Mouse (Mus musculus): ENCODE measurements around the gene Calhm1.
"Not testable (repeated sequence)": the region's sequence is repeated elsewhere in the genome, so short reads cannot be mapped to it uniquely, and the experiment has no call there.

Gene Calhm1

DNA sequence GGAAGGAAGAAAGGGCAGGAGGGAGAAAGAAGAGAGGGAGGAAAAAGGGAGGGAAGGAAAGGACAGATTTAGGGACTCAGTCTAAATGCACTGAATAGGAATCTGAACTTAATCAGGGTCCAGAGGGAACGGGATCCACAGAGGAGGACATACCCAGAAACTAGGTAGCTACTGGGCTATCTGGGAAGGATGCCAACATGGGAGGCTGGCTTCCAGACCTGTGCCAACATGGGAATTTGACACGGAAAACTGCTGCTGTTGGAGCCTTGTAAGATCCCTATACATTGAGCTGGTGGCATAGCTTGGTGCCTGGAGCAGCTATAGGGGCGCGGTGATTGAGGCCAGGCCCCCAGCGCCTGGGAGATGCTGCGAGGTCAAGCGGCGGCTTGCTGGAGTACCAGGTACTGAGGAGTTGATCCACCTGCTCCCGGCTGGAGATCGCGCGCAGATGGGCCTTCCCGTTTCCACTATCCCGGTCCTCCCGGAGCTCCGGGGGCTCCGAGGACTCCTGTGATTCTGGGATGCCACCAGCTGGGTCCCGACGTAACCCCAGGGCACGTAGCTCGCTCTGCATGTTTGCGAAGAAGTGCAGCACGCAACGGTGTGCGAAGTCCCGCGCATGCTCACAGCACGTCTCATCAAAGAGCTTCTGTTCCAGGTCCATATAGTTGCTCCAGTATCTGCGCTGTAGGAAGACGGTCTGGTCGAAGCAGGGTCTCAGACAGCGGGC is 7.4 kb upstream of the Calhm1 start:
- DNase-seq: no peak

DNA sequence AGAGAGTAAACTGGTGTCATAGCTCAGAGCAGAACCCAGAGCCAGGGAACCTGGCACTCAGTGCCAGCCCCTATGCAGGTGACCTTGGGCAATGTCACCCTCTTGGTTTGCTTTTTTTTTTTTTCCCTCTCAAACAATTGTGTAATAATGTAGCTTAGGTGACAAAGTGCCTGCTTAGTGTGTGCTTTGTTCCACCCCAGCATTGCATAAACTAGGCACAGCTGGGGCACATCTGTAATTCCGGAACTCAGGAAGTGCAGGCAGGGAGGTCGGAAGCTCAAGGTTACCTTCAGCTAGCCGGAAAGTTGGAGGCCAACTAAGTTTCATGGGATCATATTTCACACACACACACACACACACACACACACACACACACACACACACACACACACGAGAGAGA is 5.8 kb upstream of the Calhm1 start:
- DNase-seq: no peak

DNA sequence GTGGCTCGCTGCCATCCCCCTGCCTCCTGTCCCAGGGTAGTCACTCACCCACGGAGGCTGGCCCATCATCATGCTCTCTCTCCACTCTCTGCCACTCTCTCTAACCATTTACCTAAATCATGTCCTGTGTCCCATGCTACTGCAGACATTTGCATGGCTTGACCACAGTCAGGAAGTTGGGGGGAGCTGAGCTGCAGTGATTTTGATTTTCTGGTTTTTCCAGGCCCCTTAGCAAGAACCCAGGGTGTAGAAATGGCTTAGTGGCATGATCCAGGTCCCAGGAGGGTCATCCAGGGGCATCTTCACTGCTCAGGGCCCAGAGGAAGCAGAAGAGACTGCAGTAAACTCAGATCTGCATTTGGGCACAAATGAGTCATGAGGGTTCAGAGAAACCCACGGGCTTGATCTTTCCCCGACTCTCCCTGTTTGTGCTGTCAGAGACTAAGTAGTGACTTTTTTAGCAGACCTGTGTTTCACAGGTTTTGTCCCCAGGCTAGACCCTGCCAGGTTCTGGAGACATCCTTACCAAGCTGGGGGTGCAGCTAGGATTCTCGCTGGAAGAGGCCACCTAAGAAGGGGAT is 4.3 kb upstream of the Calhm1 start:
- DNase-seq: no peak

DNA sequence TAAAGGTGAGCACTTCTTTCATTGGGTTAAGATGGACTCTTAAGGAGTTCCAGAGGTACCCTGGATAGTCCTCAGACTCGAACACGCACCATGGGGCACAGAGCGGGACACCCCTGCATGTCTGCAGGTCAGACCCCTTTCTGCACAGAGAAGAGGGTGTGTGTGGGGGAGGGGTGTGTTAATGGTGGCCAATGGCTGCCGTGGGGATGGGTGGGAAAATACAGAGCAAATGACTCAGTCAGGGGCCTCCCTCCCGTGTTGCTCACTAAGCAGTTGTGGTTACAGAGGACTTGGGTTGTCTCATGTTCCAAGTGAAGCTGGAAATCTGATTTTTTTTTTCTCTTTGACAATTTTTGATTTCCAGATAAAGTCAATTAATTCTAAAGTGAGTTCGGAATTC is 1.6 kb downstream of the Calhm1 start:
- no peak for DNase-seq

DNA sequence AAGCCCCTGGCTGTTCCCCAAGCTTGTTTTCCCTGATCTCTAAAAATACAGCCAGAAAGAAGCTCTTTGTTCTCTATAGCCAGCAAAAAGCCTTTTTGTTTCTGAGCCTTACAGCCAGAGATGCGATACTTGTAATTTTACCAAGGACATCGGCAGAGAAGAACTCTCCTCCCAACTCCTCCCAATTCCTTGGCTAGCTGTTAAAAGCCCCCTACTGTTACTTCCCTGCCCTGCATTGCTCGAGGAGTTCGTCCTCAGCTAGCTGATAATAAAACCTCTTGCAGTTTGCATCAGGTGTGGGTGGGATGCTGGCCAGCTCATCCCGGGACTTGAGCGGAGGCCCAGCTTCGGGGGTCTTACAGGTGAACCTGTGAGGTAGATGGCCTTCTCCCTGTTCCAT is 4.4 kb downstream of the Calhm1 start:
- not testable (repeated sequence) for DNase-seq

DNA sequence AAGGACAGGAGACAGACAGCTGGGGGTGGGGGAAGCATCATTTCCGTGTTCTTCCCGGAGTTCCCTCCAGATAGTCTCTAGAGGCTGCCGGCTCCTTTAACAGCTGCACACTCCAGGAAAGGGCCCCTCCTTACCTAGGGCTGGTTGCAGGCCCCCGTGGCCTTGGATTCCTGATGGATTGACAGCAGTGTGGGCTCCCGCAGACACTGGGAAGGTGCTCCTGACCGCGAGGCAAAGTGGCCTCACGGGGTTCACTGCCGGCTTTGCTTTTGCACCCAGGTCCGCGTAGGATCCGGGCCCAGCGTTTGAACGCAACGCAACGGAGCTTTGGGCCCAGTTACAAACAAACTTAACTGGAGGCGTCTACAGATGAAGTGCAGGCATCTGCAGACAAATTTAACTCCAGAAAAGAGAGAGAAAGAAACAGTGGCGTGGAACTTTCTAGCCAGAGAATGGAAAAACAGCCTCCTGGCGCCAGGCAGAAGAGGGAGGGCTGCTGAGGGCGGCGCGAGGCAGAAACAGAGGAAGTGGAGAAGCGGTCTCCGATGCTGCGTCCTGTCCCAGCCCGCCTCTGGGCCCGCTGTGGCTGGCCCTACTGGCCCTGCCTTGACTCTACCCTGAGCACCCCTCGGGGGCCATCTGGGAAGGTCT is 6.2 kb downstream of the Calhm1 start, which contains the start of gene Calhm2:
TSS of gene Calhm2 (minus strand) at position 524 of the 651 bp plus-strand sequence.
- peak; percentile 62 for DNase-seq

DNA sequence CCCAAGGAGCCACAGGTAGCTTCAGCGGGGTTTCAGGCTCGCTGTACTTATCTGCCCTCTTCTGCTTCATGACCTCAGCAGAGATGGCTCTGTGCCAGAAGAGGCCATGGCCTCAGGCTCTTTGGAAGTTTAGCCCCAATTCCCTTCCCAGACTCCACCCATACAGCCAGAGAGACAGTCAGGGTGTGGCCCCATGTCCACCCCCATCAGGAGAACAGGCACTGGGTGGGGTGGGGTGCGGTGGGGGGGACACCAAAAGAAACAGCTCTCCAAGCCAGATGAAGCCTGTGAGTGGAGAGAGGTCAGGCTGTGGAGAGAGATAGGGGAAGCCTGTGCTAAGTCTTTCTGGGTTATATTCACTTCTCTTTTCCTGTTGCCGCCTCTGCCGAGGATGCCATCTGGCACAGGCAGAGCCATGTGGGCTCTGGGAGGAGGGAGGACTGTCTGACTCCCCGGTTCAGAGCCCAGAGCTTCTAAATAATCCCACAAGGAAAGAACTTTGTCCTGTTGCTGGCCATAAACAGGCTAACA is 6.9 kb downstream of the Calhm1 start:
- DNase-seq: peak; percentile 67

DNA sequence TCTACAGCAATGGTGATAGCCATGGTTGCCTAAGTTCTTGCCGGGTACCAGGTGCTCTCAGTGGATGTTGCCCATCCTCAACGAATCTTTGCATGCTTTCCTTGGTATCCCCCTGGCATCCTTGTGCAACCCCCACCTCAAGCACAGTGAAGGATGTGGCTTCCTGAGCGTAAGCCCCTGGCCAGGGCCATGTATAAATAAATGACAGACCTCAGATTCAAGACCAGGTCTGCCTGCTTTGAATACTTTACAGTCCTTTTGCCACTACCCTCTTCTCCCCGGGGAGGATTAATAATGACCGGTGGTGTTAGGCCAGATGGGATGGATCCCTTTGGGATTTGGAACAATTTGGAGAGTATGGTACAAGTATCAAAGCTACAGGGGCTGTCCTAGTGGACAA is 7.9 kb downstream of the Calhm1 start:
- no peak for DNase-seq

DNA sequence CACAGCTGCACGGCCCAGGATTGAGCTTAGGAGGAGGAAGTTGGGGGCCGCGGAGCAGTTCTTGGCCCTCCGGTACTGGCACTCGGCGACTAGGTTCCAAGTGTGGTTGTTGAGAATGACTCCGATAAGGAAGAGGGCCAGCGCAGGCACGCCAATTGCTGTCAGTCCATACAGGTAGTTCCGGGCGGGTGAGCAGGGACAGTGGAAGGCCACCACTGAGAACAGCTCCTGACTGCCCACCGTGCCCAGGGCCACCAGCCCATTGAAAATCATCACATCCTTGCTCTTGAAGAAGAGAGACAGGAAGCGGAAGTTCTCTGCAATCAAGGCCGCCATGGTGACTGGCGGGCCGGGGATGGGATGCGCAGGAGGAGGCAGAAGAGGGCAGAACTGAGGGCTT is 8.5 kb downstream of the Calhm1 start:
- no peak for DNase-seq

DNA sequence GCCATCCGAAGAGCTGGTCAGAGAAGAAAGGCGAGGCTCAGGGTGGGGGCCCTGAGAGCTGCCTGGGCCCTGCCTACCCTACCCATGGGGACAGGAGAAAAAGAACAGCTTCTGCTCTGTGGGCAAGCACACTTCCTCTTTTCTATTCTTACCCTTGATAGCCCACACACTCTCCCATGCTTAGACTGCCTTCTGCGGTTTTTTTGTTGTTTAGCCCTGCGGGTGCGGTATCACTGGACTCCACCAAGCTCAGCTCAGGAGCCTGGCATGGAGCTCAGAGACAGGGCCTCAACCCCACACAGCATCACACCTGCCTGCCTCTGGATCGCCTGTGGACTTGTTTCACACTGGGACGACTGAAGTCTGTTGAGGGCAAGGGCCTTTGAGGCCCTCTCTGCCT is 10.9 kb downstream of the Calhm1 start:
- no peak for DNase-seq

DNA sequence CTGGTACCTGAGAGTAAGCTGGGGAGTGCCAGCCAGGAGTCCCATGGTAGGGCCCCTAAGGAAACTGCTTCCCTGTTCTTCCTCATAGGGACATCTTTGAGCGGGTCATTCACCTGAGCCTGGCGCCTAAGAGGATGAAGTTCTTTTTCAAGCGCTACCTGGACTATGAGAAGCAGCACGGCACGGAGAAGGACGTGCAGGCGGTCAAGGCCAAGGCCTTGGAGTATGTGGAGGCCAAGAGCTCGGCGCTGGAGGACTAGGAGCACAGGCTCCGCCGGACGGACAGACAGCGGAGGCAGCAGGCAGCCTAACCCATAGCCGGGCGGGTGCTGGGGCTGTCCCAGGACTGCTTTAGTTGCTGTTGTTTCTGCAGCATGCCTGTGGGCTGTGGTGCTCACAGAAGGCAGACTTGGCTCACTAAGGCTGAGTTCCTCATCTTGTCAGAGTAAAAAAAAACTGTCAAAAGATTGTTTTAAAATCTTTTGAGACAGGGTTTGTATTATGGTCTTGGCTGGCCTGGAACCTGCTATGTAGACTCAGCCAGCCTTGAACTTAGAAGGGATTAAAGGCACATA is 13.4 kb downstream of the Calhm1 start:
- no peak for DNase-seq

DNA sequence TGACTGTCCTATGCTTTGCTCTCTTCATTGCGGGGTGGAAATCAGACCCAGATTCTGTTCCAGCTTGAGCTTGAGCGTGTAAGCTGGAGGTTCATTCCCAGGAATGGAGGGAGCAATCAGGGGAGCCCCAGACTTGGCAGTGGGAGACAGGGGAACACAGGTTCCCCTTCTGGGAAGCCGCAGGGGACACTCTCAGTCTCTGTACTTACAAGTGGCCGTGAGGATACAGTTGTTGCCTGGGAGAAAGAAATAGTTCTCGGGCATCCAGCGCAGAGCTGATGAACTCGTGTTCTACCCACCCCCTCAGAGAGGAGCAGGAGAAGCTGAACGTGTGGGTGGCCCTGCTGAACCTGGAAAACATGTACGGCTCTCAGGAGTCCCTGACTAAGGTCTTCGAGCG is 15.2 kb downstream of the Calhm1 start:
- no peak for DNase-seq

DNA sequence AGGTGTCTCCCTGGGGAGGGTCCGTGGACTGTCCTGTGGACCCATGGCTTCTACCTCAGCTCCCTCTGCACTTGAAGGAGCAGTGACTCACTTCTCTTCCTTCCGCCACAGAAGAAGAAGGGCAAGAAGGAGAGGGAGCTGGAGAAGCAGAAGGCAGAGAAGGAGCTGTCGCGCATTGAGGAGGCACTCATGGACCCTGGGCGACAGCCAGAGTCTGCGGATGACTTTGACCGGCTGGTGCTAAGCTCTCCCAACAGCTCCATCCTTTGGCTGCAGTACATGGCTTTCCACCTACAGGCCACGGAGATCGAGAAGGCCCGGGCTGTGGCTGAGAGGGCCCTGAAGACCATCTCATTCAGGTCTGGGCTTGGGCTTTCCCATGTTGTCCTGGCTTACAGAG is 15.9 kb downstream of the Calhm1 start:
- no peak for DNase-seq

DNA sequence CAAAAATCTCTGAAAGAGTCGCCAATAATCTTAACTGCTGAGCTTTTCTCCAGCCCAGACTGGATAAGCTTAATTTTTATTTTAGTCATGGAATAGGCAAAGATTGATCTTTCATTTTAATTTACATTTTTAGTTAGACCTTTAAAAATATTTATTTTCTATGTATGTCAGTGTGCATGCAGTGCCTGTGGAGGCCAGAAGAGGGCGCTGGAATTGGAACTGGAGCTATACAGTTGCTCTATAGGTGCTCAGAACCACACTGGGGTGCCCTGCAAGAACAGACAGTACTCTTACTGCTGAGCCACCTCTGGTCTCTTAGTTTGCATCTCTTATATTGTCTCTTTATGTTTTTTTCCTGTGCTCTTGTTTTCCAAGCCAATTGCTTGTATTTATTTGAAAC is 21.3 kb downstream of the Calhm1 start:
- peak; percentile 46 for DNase-seq

DNA sequence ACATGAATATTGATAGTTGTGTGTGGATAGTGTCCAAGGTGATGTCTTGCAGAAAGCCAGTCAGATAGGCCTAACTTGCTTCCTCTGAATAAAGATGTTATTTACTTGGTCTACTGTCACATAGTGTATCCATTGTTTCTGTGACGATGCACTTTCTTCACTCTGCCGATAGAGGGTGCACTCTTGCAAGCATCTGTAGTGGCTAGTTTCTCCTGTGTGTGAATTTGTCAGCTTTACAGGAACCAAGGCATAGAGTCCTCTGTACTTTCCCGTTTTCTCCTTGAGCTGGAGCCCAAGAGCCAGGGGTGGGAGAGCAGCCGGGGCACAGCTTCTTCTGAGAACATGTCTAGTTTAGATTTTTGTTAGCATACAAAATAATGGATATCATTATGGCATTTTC is 23.0 kb downstream of the Calhm1 start:
- DNase-seq: peak; percentile 17

DNA sequence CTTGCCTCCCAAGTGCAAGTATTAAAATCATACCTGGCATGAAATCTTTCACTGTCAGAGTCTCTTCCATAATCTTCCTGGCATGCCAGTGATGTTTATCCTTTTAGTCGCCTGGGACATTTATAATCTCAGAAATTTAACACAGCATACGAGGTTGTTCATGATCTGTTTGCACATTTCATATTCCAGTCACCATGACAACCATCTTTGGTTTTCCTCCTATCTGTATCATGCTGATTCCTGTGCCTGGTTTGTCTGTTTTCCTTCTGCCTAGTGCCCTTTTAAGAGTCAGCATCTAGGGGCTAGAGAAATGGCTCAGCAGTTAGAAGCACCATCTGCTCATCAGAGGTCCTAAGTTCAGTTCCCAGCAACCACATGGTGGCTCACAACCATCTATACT is 25.4 kb downstream of the Calhm1 start:
- no peak for DNase-seq

DNA sequence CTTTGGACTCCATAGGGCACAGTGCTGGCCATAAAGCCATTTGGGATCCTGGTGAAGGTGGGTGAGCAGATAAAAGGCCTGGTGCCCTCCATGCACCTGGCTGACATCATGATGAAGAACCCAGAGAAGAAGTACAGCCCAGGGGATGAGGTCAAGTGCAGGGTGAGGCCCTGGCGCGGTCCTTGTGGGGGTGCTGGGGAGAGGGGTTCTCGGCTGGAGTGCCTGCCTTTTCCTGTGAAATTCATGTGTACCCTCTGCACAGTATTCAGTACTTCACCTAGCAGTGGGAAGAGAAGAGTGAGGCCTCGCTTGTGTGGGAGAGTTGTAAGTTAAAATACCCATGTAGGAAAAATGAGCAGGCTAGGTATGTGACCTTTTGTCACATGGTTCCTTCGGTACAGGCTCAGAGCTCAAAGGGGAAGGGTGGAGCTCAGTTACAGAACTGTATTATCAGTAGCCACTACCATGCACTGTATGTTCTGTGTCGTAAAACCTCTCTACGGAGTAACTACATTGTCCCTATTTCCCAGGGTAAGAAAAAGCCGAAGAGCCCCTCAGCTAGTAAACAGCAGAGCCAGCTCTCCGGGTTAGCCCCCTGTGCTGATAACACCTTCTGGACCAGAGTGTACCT is 39.3 kb downstream of the Calhm1 start:
- no peak for DNase-seq

DNA sequence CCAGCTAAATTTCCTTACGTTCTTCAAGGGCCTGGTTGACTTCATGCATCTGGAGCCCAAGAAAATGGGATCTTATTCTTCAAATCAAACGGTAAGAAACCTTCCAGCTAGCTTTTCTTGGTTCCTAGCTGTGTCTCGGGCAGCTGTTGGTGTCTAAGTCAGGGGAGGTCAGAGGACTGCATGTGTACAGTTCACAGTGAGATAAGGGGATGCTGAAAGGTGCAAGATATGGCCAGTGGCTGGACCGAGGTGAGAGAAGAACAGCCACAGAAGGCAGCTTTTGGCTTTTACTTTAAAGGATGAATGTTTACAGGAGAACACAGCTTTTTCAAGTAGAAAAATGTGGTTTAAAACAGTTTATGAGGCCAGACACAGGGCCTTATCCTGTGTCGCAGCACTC is 43.0 kb downstream of the Calhm1 start:
- no peak for DNase-seq
